Mouse (Mus musculus): Measurements from ENCODE around the gene Polrmt.
"Not testable (repeated sequence)": the region's sequence is repeated elsewhere in the genome, so short reads cannot be mapped to it uniquely, and the experiment has no call there.

The Polrmt gene

DNA sequence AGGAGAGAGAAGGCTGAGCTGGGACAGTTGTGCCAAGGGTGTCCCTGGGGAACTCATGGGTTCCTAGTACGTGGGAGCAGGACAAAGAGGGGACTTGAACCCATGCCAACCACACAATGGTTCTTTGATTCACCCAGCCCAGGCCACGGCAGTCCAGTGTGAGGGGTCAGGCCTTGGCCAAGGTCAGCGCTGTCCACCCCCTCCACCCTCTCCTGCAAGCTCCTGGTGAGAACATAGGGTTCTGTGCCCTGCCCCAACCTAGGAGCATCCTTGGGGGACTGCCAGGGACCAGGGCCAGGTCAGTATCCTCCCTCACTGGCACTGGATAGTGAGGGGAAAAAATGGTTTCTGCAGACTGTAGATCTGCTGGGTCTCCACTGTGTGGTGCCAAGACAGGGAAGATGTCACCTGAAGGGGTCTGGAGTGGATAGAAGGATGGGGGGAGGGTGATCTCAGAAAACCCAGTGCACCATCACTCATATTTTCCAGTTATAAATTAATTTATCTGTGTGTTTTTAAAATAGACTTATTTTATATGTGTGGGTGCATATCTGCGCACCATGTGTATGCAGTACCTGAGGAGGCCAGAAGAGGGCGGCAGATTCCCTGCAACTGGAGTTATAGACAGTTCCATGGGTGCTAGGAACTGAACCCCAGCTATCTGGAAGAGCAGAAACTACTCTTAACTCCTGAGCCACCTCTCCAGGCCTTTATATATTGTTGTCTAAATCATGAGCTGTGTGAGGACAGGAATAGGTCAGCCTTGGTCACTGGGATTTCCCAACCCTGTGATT is 28.3 kb upstream of the Polrmt start:
- no peak for DNase-seq (ENCODE audit: low read depth)

- no peak for DNase-seq (ENCODE audit: low read depth)
These were observed 26.8 kb upstream of the Polrmt start for GRCm38 (mm10) chr10:79773208-79773607.

GRCm38 (mm10) chr10:79772320-79772719 is 25.9 kb upstream of the Polrmt start:
- no peak for DNase-seq (ENCODE audit: low read depth)

- no peak for DNase-seq (ENCODE audit: low read depth)
These were observed 22.9 kb upstream of the Polrmt start for GRCm38 (mm10) chr10:79769329-79769728.

DNA sequence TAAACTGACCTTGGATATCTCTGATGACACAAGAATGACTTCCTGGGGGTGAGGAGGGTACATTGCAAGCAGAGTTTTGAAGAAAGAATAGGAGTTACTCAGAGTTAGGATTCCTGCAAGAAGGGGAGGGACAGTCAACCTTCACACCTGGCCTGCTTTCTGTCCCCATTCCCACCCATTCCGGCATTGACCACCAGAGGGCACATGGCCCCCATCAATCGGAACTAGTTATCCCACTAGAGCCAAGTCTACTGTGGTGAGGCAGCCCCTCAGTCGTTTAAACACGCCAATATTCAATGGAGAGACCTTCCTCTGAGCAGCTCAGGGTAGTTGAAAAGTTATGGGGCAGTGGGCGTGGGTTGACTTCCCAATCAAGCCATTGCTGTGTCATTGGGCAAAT is 22.0 kb upstream of the Polrmt start:
- DNase-seq (ENCODE audit: low read depth), result no peak

GRCm38 (mm10) chr10:79767372-79768244 is 21.2 kb upstream of the Polrmt start:
- DNase-seq (ENCODE audit: low read depth), result peak; percentile 64

DNA sequence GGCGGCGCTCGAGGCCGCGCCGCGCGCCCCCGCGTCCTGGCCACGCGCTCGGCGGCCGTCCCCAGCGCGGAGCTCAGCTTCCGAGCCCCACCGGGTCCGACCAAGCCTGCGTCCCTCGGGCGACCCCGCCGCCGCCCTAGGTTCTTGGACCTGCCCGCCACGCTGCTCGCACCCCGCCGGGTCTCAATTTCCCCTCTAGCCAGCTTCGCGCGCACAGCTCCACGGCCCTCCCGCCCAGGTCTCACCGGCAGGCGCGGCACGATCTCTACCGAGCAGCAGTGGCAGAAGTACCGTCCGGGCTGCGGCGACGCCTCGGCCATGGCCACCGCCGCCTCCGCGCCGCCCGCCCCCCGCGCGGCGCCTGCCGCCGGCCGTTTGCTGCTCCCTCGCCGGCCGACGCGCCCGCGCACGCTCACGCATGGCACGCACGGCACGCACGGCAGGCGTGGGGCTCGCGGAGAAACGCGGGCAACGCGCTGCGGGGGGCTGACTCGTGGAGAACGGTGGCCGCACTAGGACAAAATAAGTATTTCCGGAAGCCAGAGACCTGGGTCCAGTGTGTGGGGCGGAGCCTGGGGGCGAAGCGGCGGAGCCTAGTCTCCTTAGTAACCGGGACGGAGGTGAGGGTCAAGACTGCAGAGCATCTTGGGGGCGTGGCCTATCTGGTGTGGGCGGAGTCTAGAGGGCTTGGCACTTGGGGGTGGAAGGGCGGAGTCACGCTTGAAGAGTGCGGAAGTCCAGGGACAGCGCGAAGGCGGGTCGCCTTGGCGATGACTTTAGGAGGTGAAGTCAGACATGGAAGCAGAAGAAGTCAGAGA is 20.3 kb upstream of the Polrmt start, which contains the start of gene Rnf126:
Gene Rnf126 (minus strand): TSS at position 445 of the 818 bp plus-strand sequence.
- peak; percentile 100 for DNase-seq (ENCODE audit: low read depth)

DNA sequence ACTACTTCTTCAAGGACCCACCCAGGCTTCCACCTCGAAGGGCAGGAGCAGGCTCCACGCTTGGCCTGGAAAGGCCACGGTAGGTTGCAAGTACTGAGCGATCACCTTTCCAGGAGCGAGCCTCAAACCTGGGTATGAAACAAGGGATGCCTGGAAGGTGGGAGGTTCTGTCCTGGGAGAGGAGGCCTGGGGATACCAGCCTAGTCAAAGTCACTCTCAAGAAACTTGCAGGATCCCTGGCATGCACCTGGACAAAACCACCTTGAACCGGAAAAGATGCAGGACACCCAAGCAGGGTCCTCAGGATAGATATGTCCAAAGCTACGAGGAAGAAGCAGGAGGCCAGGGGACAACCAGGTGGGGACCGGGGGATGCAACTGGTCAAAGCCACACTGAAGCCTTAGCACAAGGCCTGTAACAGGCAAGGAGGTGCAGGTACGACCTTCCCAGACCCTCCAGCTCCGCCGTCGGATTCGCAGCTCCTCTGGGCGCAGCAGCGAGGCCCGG is 19.7 kb upstream of the Polrmt start:
- no peak for DNase-seq (ENCODE audit: low read depth)

DNA sequence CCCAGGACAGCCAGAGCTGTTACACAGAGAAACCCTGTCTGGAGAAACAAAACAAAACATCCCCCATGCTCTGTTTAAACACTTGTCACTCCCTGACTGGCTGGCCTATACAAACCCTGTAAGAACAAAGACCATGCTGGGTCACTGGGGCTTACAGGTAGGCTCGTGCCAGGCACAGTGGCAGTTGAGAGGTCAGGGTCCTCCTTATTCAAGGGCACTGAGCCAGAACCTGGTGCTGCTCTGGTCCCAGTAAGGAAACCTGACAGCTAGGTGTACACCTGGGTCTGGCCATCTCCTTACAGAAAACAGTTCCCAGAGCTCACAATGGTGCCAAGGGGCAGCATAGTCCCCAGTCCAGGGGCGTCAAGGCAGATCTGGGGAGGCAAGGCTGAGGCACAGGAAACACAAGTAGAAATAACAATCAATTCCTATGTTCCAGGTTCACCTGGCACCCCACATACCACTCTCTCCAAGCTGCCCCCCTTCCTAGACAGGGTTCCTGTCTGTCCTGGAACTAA is 18.9 kb upstream of the Polrmt start:
- no peak for DNase-seq (ENCODE audit: low read depth)

DNA sequence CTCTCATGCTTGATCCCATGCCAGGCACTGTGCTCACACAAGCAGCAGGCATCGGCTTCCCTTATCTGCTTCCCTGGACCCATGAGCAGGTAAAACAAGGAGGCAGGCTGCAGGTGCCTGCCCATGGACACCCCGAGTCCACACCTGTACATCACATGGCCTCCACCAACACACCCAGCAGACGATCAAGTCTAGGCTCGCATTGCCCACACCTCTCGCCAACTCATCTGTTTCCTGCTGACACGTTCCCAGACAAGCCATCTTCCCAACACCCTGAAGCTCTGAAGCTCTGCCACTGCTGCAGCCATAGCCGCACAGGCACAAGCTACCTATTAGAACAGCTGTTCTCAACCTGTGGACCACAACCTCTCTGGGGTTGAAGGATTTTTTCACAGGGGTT is 17.9 kb upstream of the Polrmt start:
- no peak for DNase-seq (ENCODE audit: low read depth)

DNA sequence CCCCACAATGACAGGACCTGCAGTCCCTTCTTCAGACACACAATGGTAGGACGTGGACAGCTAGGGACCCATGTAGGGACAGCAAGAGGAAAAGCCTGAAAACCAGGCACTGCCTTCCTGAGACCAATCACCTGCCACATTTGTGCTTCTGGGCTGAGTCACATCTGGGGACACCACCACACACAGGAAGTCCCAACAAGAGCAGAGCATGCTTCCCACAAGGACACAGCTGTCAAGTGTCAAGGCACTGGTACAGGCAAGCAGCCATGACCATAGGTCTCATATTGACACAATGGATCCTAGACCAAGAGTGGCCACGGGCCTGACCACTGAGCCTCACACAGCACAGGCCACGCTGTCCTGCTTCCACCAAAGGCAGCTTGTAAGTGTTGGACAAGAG is 16.5 kb upstream of the Polrmt start:
- no peak for DNase-seq (ENCODE audit: low read depth)

DNA sequence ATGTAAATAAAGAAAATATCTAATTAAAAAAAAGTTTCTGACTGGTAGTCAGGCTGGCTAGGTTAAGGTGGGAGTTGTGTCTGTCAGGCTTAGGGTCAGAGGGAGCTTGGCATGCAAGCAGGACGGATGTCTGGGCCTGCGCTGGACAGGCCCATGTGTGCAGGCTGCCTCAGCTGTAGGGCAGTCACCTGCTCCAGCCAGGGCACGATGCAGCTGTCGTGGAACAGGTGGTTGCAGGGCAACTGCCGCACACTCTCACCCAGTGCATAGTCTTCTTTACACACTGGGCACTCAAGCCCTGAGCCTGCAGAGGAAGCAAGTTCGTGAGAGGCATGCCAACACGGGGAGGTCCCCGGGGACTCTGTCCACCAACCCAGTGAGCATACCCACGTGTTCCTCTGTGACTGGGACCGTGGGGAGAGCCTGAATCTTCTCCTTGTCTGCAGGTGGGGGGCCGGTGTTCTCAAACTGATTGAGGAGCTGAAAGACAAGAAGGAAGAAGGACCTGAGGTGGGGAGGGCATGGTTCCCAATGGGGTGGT is 14.3 kb upstream of the Polrmt start:
- DNase-seq (ENCODE audit: low read depth), result no peak

GRCm38 (mm10) chr10:79759675-79760074 is 13.3 kb upstream of the Polrmt start:
- DNase-seq (ENCODE audit: low read depth), result not testable (repeated sequence)

DNA sequence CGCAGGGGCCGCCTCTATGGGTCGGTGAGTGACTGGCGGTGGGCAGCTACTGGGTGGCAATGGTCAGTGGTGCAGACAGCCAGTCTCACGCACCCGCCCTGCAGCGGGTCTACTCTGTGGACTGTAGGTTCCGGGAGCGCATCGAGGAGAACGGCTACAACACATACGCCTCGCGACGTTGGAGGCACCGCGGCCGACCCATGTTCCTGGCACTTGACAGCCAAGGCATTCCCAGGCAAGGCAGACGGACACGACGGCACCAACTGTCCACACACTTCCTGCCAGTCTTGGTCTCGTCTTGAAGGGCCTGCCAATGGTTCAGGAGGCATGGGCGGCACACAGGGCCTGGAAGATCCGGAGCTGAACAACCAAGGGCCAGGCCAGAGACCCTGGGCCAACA is 10.3 kb upstream of the Polrmt start:
- DNase-seq (ENCODE audit: low read depth), result no peak

GRCm38 (mm10) chr10:79755854-79756253 is 9.5 kb upstream of the Polrmt start:
- DNase-seq (ENCODE audit: low read depth), result no peak

DNA sequence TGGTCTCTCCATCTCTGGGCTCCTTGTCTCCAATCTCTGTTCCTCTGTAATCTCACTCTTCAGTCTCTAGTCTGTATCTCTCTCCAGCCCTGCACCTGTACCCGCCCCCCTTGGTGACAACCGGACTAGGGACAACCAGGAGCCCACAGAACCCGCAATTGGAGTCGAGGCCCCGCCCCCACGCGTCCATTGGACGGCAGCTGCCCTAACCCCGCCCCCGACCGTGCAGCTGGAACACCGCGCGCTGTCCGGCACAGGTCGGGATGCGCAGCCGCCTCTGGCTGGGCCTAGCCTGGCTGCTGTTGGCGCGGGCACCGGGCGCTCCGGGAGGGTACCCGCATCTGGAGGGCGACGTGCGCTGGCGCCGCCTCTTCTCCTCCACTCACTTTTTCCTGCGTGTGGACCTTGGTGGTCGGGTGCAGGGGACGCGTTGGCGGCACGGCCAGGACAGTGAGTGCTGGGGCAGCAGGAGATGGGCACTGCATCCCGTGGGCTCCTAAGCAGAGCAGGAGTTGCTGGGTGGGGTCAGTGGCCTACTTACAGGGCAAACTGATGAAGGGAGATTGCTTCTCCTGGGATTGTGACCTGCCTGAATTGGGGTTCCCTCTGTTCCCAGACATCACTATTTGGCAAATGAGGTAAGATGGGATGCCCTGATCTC is 8.6 kb upstream of the Polrmt start, which contains the start of gene Fgf22:
Gene Fgf22 (plus strand): TSS at position 221 of the 661 bp plus-strand sequence.
- no peak for DNase-seq (ENCODE audit: low read depth)

DNA sequence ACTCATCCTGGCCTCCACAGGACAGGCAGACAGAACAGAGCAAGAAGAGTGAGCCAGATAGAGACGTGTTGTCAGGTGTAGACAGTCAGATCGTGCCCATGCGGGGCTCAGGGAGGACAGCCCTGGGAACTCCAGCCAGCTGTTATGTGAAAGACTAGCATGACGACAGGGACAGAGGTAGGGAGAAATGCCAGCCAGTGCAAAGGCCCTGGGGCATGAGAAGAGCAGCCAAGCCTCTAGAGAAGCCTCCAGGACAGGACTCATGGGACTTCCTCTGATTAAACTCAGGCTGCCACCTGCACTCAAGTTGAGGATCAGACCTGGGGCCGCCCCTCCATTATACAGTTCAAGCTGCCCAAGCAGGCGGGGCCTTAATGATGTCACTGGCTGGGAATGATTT is 2.1 kb upstream of the Polrmt start:
- no peak for DNase-seq (ENCODE audit: low read depth)

DNA sequence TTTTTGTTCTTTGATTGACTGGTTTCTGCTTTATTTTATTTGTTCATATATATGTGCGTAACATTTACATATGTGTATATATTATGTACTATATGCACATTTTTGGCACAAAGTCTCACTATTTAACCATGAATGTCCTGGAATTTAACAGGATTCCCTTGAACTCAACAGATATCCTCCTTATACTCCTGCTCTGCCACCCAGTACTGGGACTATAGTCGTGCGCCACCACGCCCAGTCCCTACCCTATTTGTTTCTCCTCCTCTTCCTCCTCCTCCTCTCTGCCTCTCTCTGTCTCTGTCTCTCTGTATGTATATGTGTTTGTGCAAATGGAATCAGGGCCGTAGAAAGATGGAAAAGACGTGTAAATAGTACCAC is 382 bp upstream of the Polrmt start:
- DNase-seq (ENCODE audit: low read depth), result no peak

DNA sequence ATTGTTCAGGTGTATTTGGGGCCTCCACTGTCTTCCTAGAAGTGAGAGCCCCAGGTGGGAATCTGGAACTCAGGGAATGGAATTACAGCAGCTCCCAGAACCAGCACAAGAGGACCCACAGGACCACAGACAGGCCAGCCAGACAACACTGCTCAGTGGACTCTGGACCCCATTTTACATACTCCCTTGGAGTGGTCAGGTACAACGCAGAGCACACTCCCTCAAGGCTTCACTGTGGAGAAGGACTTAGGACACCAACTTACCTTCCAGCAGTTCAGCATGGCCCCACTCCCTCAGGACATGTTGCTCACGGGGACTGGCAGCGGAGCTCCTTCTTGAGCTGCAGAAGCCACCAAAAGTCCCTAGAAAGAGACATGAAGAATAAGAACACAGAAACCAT is 970 bp downstream of the Polrmt start:
- DNase-seq (ENCODE audit: low read depth), result no peak

DNA sequence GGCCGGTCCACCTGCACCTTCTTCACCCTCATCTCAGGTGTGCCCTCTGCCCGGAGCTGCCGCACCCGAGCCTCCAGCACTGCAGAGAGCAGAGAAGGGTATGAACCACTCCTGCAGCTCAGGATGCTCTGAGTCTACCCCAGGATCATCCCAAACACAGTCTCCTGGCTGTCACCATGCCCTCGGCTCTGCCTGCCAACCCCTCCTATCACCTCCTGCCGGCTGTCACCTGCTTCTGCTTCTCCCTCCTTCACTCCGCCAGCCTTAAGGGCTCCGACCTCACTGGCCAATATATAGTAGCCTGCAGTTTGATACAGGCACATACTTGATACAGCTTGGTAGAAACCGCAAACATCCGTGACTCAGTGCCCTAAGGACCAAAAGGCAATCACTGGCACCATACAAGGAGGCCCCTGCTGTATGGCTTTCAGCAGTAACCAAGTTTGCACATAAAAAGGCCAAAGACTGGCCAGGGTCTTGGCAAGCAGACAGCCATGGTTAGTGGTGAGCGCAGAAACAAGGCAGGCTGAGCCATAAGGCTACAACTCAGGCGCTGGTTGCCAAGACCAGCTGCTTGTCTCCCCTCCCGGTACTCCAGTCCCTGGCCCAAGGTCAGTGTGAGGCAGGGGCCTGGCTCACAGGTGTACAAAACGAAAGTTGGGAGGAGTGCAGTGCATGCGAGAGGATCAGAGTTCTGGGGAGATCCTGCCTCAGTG is 2.6 kb downstream of the Polrmt start:
- no peak for DNase-seq (ENCODE audit: low read depth)

All from c-Kit-positive CD71-negative TER-119-negative erythroid progenitor cells, embryonic 14.5 days (primary cell).